Mouse (Mus musculus): ENCODE measurements around the gene Kctd2. TPM values are rescaled to one million over a fixed set of nuclear protein-coding genes. Genes with fewer than 3 reads are reported as not detected.

The Kctd2 gene
- total and polyA plus RNA-seq, 3 experiments: 6.8 to 14.0 (median 13.7) TPM

GRCm38 (mm10) chr11:115405723-115406122 lies 14.2 kb upstream of the Kctd2 start:
- Histone ChIP-seq H3K9me3 (replicated peaks; ENCODE audit: low read length) (no peaks in the 10 kb centered on the region), H3K4me1 (ENCODE audit: control insufficient read depth in 1 of 2, insufficient read depth in 2 of 2) (peaks cover 6 to 26% of the 10 kb centered on the region in 2 experiments; a peak in 3 of 4 replicates), H3K4me2 (ENCODE audit: insufficient read depth, low read depth, poor library complexity, severe bottlenecking) (no peak overlapping the region), H3K27ac (ENCODE audit: insufficient read depth, low read depth) (no peak overlapping the region), H3K79me2 (replicated peaks; ENCODE audit: control insufficient read depth, extremely low read depth, insufficient read depth, poor library complexity, severe bottlenecking) (0 out of 2 replicates have a peak, but pooled peaks cover 2% of the 10 kb centered on the region), H3K27me3 (replicated peaks) (peaks cover 4% of the 10 kb centered on the region), H3K36me3 (replicated peaks in 1 of 2; ENCODE audit: control insufficient read depth in 1 of 2, insufficient read depth in 1 of 2, low read length in 1 of 2) (peaks cover 20 to 56% of the 10 kb centered on the region in 2 experiments), H3K4me3 (replicated peaks in 1 of 3; ENCODE audit: low read depth in 2 of 3, low read length in 2 of 3, poor library complexity in 1 of 3) (no peak overlapping the region), H3K9ac (ENCODE audit: insufficient read depth, low read depth) (no peak overlapping the region)
- DNase-seq (ENCODE audit: extremely low read depth): no peak
- in situ Hi-C loops (cut with MboI; ENCODE audit: low pct_ligation_motif_present, low pct_unique_long_range_greater_than_20kb, low sequenced_read_pairs): no loop called here
- TF ChIP-seq BHLHE40 (IDR thresholded peaks at IDR 0.05; ENCODE audit: low read depth, low read length): no peak
- no peak for TF ChIP-seq MAX (IDR thresholded peaks at IDR 0.05; ENCODE audit: low read length)
- TF ChIP-seq MAZ (IDR thresholded peaks at IDR 0.05; ENCODE audit: low read depth, low read length): no peak
- no peak for TF ChIP-seq SMC3 (IDR thresholded peaks at IDR 0.05; ENCODE audit: low read depth, low read length)
- no peak for TF ChIP-seq NRF1 (IDR thresholded peaks at IDR 0.05; ENCODE audit: low read depth, low read length)
- TF ChIP-seq CHD2 (IDR thresholded peaks at IDR 0.05; ENCODE audit: low read length): no peak
- TF ChIP-seq SIN3A (IDR thresholded peaks at IDR 0.05; ENCODE audit: low read length): no peak
- TF ChIP-seq JUND (conservative IDR thresholded peaks at IDR 0.05; ENCODE audit: low read depth, low read length): no peak
- no peak for TF ChIP-seq MEF2A (IDR thresholded peaks at IDR 0.05; ENCODE audit: borderline replicate concordance, low read depth, low read length)
- TF ChIP-seq MYC (IDR thresholded peaks at IDR 0.05; ENCODE audit: low read depth, low read length): no peak
- no peak for TF ChIP-seq POLR2A (IDR thresholded peaks at IDR 0.05; ENCODE audit: low read depth, low read length)
- no peak for TF ChIP-seq ZNF384 (IDR thresholded peaks at IDR 0.05; ENCODE audit: low read depth, low read length)
- no peak for TF ChIP-seq CHD1 (IDR thresholded peaks at IDR 0.05; ENCODE audit: low read depth, low read length)
- no peak for TF ChIP-seq E2F4 (IDR thresholded peaks at IDR 0.05; ENCODE audit: insufficient replicate concordance, low read depth, low read length)
- TF ChIP-seq RCOR1 (conservative IDR thresholded peaks at IDR 0.05; ENCODE audit: low read depth, low read length): no peak
- TF ChIP-seq NELFE (IDR thresholded peaks at IDR 0.05; ENCODE audit: low read depth, low read length): no peak
- TF ChIP-seq ZC3H11A (IDR thresholded peaks at IDR 0.05; ENCODE audit: low read depth, low read length): no peak
- TF ChIP-seq UBTF (IDR thresholded peaks at IDR 0.05; ENCODE audit: low read depth, low read length): no peak
- dilution Hi-C loops (cut with MboI; ENCODE audit: extremely low pct_ligation_motif_present, extremely low pct_unique_long_range_greater_than_20kb, low sequenced_read_pairs): no loop called here

GRCm38 (mm10) chr11:115406858-115407401 lies 13.0 kb upstream of the Kctd2 start:
- H3K4me1 ChIP-seq (ENCODE audit: control insufficient read depth in 1 of 2, insufficient read depth in 2 of 2): peaks cover 6 to 38% of the 10 kb centered on the region in 2 experiments; a peak in 3 of 4 replicates
- H3K9ac ChIP-seq (ENCODE audit: insufficient read depth, low read depth): no peak overlapping the region
- DNase-seq (ENCODE audit: extremely low read depth): no peak
- H3K9me3 ChIP-seq (replicated peaks; ENCODE audit: low read length): no peaks in the 10 kb centered on the region
- H3K79me2 ChIP-seq (replicated peaks; ENCODE audit: control insufficient read depth, extremely low read depth, insufficient read depth, poor library complexity, severe bottlenecking): 0 out of 2 replicates have a peak, but pooled peaks cover 2% of the 10 kb centered on the region
- H3K36me3 ChIP-seq (replicated peaks in 1 of 2; ENCODE audit: control insufficient read depth in 1 of 2, insufficient read depth in 1 of 2, low read length in 1 of 2): peaks cover 24 to 63% of the 10 kb centered on the region in 2 experiments
- no peak overlapping the region for H3K4me2 ChIP-seq (ENCODE audit: insufficient read depth, low read depth, poor library complexity, severe bottlenecking)
- in situ Hi-C loops (cut with MboI; ENCODE audit: low pct_ligation_motif_present, low pct_unique_long_range_greater_than_20kb, low sequenced_read_pairs): no loop called here
- TF ChIP-seq CHD1 (IDR thresholded peaks at IDR 0.05; ENCODE audit: low read depth, low read length) (no peak), CHD2 (IDR thresholded peaks at IDR 0.05; ENCODE audit: low read length) (no peak), BHLHE40 (IDR thresholded peaks at IDR 0.05; ENCODE audit: low read depth, low read length) (no peak), IRF4 (IDR thresholded peaks at IDR 0.05; ENCODE audit: low read depth, low read length) (no peak), NRF1 (IDR thresholded peaks at IDR 0.05; ENCODE audit: low read depth, low read length) (no peak), MAX (IDR thresholded peaks at IDR 0.05; ENCODE audit: low read length) (no peak), ZNF384 (IDR thresholded peaks at IDR 0.05; ENCODE audit: low read depth, low read length) (no peak), HCFC1 (IDR thresholded peaks at IDR 0.05; ENCODE audit: low read depth, low read length) (no peak), MEF2A (IDR thresholded peaks at IDR 0.05; ENCODE audit: borderline replicate concordance, low read depth, low read length) (no peak)
- H3K27me3 ChIP-seq (replicated peaks): no peaks in the 10 kb centered on the region
- H3K4me3 ChIP-seq (replicated peaks in 1 of 3; ENCODE audit: low read depth in 2 of 3, low read length in 2 of 3, poor library complexity in 1 of 3): no peak overlapping the region
- no peak overlapping the region for H3K27ac ChIP-seq (ENCODE audit: insufficient read depth, low read depth)
- dilution Hi-C loops (cut with MboI; ENCODE audit: extremely low pct_ligation_motif_present, extremely low pct_unique_long_range_greater_than_20kb, low sequenced_read_pairs): no loop called here

Measured in CH12.LX (cell line).